Mouse (Mus musculus) liver, embryonic 13.5 days (tissue): Measurements from ENCODE around the gene Ebf4. TPM values are rescaled to one million over a fixed set of nuclear protein-coding genes. Genes with fewer than 3 reads are reported as not detected.
A peak's percentile ranks its signal among the peaks of the same experiment; 100 is the strongest.

Experiments
- ATAC-seq: fragments of 200-750 bp; cut with Nextera tagmentation; 2 replicates; pipeline ENCODE4 v1.8.0; 2017; ENCODE audit warnings: low read depth, mild to moderate bottlenecking, moderate number of reproducible peaks, moderate library complexity
- DNase-seq: peaks from one replicate; pipeline ENCODE4 v3.0.0; 2022
- H3K27ac ChIP-seq: fragments of 300-500 bp; sonication (generic); 2 replicates; pipeline ENCODE4 v1.5.1; 2015; ENCODE audit warnings: moderate library complexity, mild to moderate bottlenecking, inconsistent platforms
- H3K27me3 ChIP-seq: fragments of 300-500 bp; sonication (generic); 2 replicates; pipeline ENCODE4 v1.6.1; 2015; ENCODE audit warnings: mild to moderate bottlenecking, inconsistent platforms
- H3K36me3 ChIP-seq: fragments of 300-500 bp; sonication (generic); 2 replicates; pipeline ENCODE4 v1.6.1; 2015; ENCODE audit warnings: mild to moderate bottlenecking, inconsistent platforms
- H3K4me1 ChIP-seq: fragments of 300-500 bp; sonication (generic); replicated peaks from 2 replicates; pipeline ENCODE4 v1.6.1; 2015; ENCODE audit warnings: inconsistent platforms
- H3K4me2 ChIP-seq: fragments of 300-500 bp; sonication (generic); 2 replicates; pipeline ENCODE4 v1.6.1; 2015; ENCODE audit warnings: inconsistent platforms, mild to moderate bottlenecking, moderate library complexity
- H3K4me3 ChIP-seq: fragments of 300-500 bp; sonication (generic); replicated peaks from 2 replicates; pipeline ENCODE4 v1.5.1; 2015; ENCODE audit warnings: mild to moderate bottlenecking, inconsistent platforms
- H3K9ac ChIP-seq: fragments of 300-500 bp; sonication (generic); 2 replicates; pipeline ENCODE4 v1.6.1; 2015; ENCODE audit warnings: mild to moderate bottlenecking, inconsistent platforms
- H3K9me3 ChIP-seq: fragments of 300-500 bp; sonication (generic); replicated peaks from 2 replicates; pipeline ENCODE4 v1.6.1; 2016; ENCODE audit warnings: inconsistent platforms
- WGBS: fragments of 180-500 bp; shearing (Covaris S2); methylation state at CpG from one replicate; pipeline ENCODE4 v1.1.7; 2015; ENCODE audit not compliant: insufficient replicate concordance; 5-methylcytosine and 5-hydroxymethylcytosine counted together
- polyA plus RNA-seq: library from polyadenylated mRNA; unstranded; fragments of >200 nt; fragmentation: Nextera tagmentation; extraction: Ambion mirVana; gene quantifications from 2 replicates; pipeline ENCODE4 v1.2.1, GENCODE M21; 2015

The Ebf4 gene
- polyA plus RNA-seq, 1 experiment from 2014 or later: 0.10 TPM

DNA sequence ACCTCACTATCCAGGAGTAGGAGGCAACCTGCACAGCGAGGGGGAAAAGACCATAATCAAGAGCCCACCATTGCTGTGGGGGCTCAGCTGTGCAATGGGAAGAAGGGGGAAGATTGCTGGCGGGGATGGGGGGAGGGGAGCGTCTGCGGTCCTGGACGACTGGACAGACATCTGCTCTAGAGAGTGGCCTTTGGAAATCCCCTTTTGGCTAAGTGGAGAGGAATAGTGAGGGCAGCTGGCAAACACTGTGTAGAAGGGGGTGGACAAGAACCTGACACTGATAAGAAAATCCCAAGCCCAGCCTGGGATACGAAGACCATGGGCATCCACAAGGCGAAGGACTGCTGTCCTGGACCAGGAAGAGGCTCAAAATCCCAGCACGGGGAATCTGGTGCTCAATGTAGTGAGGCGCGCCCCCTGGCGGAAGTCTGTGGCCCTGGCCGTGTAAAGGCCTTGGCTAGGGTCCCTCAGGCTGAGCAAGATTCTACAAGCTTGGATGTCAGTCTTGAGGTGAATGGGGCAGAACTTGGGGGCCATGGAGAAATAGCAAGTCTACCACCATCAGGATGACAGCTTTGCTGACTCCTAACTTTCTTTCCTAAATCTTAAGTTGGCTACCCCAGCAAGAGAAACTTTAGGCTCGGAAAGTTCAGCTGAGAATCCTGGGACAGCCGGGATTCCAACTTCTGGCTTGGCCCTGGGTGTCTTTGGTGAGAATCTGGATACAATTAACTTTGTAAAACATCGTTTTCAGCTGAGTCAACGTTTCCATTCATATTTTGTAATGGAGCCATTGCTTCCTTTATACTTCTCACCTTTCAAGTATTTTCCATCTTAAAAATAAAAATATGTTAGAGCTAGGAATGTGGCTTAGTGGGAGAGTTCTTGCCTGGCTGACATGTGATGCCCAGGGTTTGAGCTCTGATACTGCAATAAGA is 116.9 kb downstream of the Ebf4 start:
- H3K9ac ChIP-seq: no peak overlapping the region
- no peak overlapping the region for H3K4me2 ChIP-seq
- H3K4me1 ChIP-seq: no peaks in the 10 kb centered on the region
- H3K9me3 ChIP-seq: no peaks in the 10 kb centered on the region
- DNase-seq (peak; percentile 38), ATAC-seq (0 out of 2 replicates have a peak, but pooled peaks have one; percentile 15)
- 27% methylated on average over 16 of the region's 16 CpGs for WGBS
- H3K27me3 ChIP-seq: no peaks in the 10 kb centered on the region
- H3K36me3 ChIP-seq: no peaks in the 10 kb centered on the region
- H3K4me3 ChIP-seq: no peak overlapping the region
- no peak overlapping the region for H3K27ac ChIP-seq

GRCm38 (mm10) chr2:130412775-130413174 is 117.8 kb downstream of the Ebf4 start:
- Histone ChIP-seq H3K27me3 (no peaks in the 10 kb centered on the region), H3K9ac (no peak overlapping the region), H3K9me3 (no peaks in the 10 kb centered on the region), H3K4me3 (no peak overlapping the region), H3K4me1 (no peaks in the 10 kb centered on the region), H3K4me2 (no peak overlapping the region), H3K36me3 (no peaks in the 10 kb centered on the region), H3K27ac (no peak overlapping the region)
- DNase-seq (no peak), ATAC-seq (no peak)
- 65% methylated on average over 3 of the region's 3 CpGs for WGBS

- Histone ChIP-seq H3K9me3 (no peaks in the 10 kb centered on the region), H3K27ac (no peak overlapping the region), H3K27me3 (no peaks in the 10 kb centered on the region), H3K36me3 (peaks cover 3% of the 10 kb centered on the region; the same call in 1 of the 2 replicates), H3K4me1 (no peaks in the 10 kb centered on the region), H3K4me3 (no peak overlapping the region), H3K4me2 (no peak overlapping the region), H3K9ac (no peak overlapping the region)
- no peak for DNase-seq
- no peak for ATAC-seq
- 60% methylated on average over 6 of the region's 6 CpGs for WGBS
Observed at GRCm38 (mm10) chr2:130414094-130414856, 119.3 kb downstream of the Ebf4 start.

Other genes starting within 250 kb of the Ebf4 start
- not detected in 2 replicates for gene Tgm6, start 182.8 kb upstream of the Ebf4 start, polyA plus RNA-seq
- gene Snrpb, start 115.8 kb upstream of the Ebf4 start, polyA plus RNA-seq: 386 and 388 TPM in 2 replicates
- gene Tmc2, start 100.0 kb upstream of the Ebf4 start, polyA plus RNA-seq: not detected in 2 replicates
- 271 and 279 TPM in 2 replicates for gene Nop56, start 20.7 kb upstream of the Ebf4 start, polyA plus RNA-seq
- gene Idh3b, start 10.6 kb upstream of the Ebf4 start, polyA plus RNA-seq: 117 and 120 TPM in 2 replicates
- 5.3 and 7.2 TPM in 2 replicates for gene Cpxm1, start 102.4 kb downstream of the Ebf4 start, polyA plus RNA-seq
- not detected in 2 replicates for gene Gm28372, start 110.1 kb downstream of the Ebf4 start, polyA plus RNA-seq
- not detected in 2 replicates for gene 1700020A23Rik, start 110.1 kb downstream of the Ebf4 start, polyA plus RNA-seq
- not detected in 2 replicates for gene Tmem239, start 111.3 kb downstream of the Ebf4 start, polyA plus RNA-seq
- 46.0 and 47.3 TPM in 2 replicates for gene Vps16, start 129.2 kb downstream of the Ebf4 start, polyA plus RNA-seq
- 3.5 and 3.8 TPM in 2 replicates for gene Pced1a, start 129.5 kb downstream of the Ebf4 start, polyA plus RNA-seq
- gene Ptpra, start 155.1 kb downstream of the Ebf4 start, polyA plus RNA-seq: 29.9 and 34.8 TPM in 2 replicates